Mouse (Mus musculus) cerebellum, adult 2 months (tissue): ENCODE data around the gene Sytl2.

ENCODE experiments used
- CTCF ChIP-seq: fragments of 200-500 bp; IDR thresholded peaks from 2 replicates; pipeline ENCODE4 v1.5.1; 2011; ENCODE audit warnings: low read depth, mild to moderate bottlenecking, control low read depth, low read length, moderate library complexity, borderline replicate concordance; ENCODE audit not compliant: insufficient read depth
- POLR2A ChIP-seq: fragments of 200-500 bp; IDR thresholded peaks from 2 replicates; pipeline ENCODE4 v1.6.1; 2011; ENCODE audit warnings: low read length, control low read depth, borderline replicate concordance; ENCODE audit not compliant: insufficient read depth

DNA sequence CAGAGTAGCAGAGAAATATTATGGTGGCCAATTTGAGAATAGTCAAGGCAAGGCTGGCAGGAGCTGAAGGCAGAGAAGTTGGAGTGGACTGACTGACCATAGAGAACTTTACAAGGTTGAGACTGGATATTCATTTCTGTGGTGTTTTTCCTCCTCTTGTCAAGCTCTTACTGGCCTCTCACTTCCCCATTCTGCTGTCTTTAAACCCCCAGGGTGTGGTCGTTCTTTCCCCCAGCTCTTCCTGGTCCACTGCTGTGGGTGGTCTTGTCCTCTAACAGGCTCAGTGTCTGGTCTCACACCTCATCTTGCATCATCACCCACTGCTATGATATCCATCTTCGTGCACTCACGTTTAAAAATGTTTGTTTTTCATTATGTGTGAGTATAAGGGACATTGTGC, 11.4 kb downstream of the Sytl2 start:
- TF ChIP-seq POLR2A (no peak), CTCF (no peak)
